Mouse (Mus musculus) left cerebral cortex, adult 9 months (tissue): ENCODE results near the gene Fam185a.

ENCODE experiments used
- DNase-seq, 2 experiments: peaks; one replicate each; pipeline ENCODE4 v3.0.0; 2022; ENCODE audit warnings: low spot score in 2 of 2

Gene Fam185a

GRCm38 (mm10) chr5:21424614-21425602 is at the start of gene Fam185a, which contains the start of gene Ccdc146:
Gene Fam185a (plus strand): TSS chr5:21424958.
Gene Ccdc146 (minus strand): TSS chr5:21424677.
- peak; percentile 96 to 97 for DNase-seq

GRCm38 (mm10) chr5:21376935-21377334 is 47.8 kb upstream of the Fam185a start:
- DNase-seq = no peak

DNA sequence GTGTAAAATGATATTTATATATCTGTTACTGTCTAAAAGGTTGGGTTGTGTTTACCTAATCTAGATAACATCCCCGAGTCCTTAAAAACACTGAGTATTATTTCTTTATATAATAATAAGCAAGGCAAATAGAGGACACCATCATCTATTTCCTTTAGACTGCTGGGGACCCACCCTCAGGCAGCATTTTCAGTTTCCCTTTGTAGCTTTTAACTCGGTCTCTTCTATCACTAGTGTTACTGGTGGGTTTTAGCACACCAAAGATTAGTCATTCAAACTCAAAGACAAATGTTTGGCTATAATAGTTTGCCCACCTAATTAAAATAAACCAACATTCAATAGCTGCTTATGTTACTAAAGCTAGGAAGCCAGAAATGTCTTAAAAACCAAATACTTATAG is 46.4 kb upstream of the Fam185a start:
- DNase-seq = no peak

DNA sequence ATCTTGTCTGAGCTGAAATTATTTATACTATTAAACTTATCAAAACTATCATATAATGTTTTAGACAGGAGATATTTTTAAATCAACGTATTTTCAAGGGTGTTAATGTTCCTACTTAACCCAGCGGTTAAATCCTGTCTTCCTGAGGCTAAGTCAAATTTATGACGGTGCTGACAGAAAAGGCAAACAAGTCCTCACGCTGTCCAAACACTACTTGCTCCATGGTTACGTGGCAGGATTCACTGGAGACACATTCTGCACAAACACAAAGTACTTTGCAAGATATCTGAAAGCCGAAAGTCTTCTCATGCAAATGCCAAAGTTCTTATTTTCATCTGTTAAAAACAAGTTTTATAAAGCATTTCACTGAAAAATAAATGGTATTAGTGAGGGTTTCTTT is 42.8 kb upstream of the Fam185a start:
- DNase-seq = no peak

- DNase-seq = no peak
Observed at GRCm38 (mm10) chr5:21382678-21383077, 42.1 kb upstream of the Fam185a start.

GRCm38 (mm10) chr5:21383392-21384251 is 41.1 kb upstream of the Fam185a start:
- DNase-seq = no peak

- DNase-seq = no peak
Observed at GRCm38 (mm10) chr5:21384252-21384960, 40.4 kb upstream of the Fam185a start.

DNA sequence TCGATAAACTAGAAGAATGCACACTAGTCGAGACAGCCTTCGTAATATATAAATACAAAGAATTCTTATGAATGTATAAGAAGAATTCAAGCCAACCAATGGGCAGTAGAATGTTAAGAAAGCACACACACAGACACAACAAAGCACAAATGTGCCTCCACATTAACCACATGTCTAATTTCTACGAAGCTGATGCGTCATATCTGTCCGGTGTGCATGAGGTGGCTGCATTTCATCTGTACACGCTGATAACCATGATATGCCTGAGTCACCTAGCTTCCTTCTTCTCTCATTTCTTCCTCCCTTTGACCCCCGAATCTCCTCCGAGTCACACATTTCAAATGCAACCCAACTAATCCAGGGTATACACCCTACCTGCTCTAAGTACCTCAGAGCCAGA is 39.8 kb upstream of the Fam185a start:
- no peak for DNase-seq

GRCm38 (mm10) chr5:21386432-21386831 is 38.3 kb upstream of the Fam185a start:
- no peak for DNase-seq

- no peak for DNase-seq
Observed at GRCm38 (mm10) chr5:21387340-21387739, 37.4 kb upstream of the Fam185a start.

DNA sequence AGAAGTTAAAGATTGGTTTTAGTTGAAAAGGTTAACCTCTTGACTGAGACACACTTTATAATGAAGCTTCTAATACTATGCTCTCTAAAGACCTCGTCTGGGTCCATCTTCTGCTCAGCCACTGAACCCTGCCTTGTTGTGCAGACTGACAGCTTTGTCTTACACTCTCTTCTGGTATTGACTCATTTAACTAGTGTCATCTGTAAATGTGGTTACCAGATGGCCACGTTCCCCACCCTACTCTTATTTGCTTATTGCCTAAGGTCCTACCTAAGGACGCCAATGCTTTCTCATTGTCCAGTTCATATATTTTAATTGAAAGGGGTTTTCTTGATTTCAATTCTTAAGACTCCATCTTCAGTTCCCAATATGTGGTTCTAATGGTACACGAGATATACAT is 35.9 kb upstream of the Fam185a start:
- no peak for DNase-seq

DNA sequence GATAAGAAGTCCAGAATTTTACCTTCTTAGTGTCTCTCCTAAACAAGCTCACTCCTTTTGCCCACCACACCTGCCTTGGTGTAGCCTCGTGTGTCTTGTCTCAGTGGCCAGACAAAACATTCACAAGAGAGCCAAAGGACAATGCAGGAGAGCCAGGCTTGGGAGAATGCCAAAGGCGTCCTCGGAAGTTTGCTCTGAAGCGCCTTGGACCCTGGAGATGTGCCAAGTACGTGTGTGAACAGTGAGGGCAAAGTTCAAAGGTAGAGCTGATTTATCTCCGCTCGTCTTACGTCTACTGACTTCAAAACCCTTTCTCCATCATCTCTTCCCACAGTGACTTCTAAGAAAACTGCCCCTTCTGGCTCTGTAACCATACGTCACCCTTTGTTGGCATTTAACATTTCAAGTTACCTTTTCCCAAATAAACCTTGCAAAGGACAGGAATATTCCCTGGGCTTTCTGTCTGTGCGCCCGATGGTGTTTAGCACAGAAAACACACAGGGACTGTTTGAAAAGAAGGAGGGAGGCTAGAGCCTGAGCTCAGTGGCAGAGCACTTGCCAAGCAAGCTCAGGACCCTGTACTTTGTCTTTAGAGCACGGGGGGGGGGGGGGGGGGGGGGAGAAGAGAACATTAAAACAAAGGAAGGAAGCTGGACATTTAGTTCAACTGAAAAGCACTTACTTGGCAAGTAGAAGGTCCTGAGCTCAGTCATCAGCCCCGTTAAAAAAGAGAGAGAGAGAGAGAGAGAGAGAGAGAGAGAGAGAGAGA is 33.0 kb upstream of the Fam185a start:
- DNase-seq = no peak

DNA sequence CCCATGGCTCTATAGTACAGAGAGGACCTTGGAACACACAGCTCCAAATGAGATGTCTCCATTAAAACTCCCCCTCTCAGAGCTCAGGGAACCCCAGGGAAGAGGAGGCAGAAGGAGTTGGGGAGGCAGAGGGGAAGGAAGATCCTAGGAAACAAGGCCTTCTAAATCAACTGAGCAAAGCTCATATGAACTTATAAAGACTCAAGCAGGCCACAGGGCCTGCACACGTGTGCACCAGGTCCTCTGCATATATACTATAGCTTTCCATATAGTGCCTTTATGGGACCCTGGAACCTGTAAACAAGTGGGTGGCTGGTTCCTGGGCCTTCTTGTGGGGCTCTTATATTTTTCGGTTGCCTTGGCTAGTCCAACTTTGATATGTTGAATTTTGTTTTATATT is 30.2 kb upstream of the Fam185a start:
- no peak for DNase-seq

GRCm38 (mm10) chr5:21395205-21395840 is 29.4 kb upstream of the Fam185a start:
- DNase-seq = no peak

GRCm38 (mm10) chr5:21411261-21411666 is 13.5 kb upstream of the Fam185a start:
- DNase-seq = peak in 1 of 2 experiments; percentile 12

GRCm38 (mm10) chr5:21412056-21412455 is 12.7 kb upstream of the Fam185a start:
- DNase-seq = no peak

DNA sequence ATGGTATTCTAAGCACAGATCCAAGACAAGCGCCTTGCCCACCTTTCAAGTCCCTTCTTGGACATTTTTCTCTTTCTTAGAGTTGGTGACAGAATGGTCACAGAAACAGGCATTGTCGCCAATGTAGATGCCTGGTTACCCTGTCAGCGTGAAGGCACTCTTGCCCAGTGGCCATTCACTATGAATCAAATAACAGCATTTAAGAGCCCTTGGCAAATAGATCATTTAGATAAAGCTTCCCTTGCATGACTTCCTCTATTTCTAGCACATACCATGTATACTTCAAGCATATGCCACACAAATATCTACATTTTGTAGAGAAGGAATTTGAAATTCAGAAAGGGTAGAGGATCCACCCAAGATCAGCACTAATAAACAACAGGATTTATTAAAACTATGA is 11.4 kb upstream of the Fam185a start:
- DNase-seq = no peak

GRCm38 (mm10) chr5:21414116-21414820 is 10.5 kb upstream of the Fam185a start:
- no peak for DNase-seq

DNA sequence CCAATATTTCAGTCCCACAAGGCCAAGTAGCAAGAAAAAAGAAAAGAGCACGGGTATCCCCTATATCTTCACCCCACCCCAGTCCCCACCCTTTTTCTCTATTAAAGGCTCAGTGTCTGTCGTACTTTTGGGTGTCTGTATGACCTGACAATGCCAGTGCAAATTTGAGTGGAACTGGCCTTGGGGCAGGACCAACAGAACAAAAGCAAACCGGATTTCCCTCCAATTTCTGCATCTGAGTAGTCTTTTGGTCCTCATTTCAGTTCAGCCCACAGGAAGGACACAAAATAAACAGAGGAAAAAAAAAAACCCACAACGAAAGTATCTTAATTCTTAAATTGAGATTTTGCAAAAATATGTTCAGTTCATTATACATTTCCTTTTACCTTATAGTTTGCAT is 6.1 kb upstream of the Fam185a start:
- no peak for DNase-seq

DNA sequence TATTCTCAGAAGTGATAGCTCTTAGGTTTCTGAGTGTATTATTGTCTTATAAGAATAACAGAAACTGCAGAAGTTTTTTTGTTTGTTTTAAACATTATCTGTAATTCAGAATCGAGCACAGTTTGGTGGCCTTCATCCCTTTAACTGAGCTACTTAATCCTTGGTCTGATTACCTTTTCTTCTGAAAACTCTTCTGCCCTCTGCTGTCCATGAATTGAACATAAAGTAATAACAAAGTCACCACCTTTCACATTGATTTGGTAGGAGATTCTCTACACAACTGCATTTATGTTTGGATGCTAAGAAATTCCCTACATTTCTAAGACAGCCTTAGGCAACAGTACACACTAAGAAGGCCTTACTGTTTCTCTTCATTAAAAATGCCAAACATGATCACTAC is 4.1 kb upstream of the Fam185a start:
- peak in 1 of 2 experiments; percentile 11 for DNase-seq
